In the genomic region with DNA sequence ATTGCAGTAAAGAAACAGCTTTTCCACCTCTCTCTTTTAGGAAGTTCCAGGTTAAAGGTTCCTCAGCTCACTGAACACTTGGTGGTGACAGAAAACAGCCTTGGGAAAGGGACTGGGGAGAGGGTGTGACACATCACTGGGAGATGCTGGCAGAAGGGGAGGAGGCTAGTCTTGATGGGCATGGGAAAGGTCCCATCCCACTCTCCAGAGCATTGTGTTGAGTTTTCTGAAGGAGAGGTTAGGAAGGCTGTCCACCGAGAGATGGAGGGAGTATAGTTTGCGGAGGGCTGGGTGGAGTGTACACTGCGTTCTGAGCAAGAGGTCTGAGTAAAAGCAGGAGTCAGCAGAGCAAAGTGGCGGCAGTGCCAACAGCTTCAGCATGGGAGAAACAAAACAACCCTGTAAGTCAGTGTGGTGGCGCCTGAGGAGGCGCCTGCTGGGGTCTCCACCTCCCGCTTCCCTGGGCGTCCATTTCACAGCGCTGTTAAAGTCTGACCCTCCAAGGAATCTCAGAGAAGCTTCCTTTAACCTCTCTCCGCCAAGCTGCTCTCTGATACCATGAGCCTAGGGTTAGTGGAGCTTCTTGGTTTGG, we compare ENCODE assay signal across 15 mouse cellular contexts. TPM values are rescaled to one million over a fixed set of nuclear protein-coding genes. Genes with fewer than 3 reads are reported as not detected.
A peak's percentile ranks its signal among the peaks of the same experiment; 100 is the strongest.
DNase-seq lines count a peak whose midpoint lies in the region; ATAC-seq and TF ChIP-seq lines count a peak whose summit lies in the region.
"Had no signal": no experiment of that assay in that cellular context is flagged by ENCODE, and none has a peak within 500 bp of the region (broad histone marks: within the 10 kb centered on the region; RNA-seq: fewer than 3 reads in every experiment).

No protein-coding gene starts in this region.

- H3K27me3 ChIP-seq in kidney, postnatal 0 days (ENCODE audit: insufficient read depth, low read length), result no peaks in the 10 kb centered on the region
- H3K27me3 ChIP-seq in hindbrain, embryonic 13.5 days, result no peaks in the 10 kb centered on the region
- H3K27me3 ChIP-seq: liver, embryonic 12.5 days had no signal

- 0 out of 2 replicates have a peak overlapping the region, but pooled peaks have one; percentile 31 for H3K27ac ChIP-seq in kidney, postnatal 0 days
- peak overlapping the region; percentile 55 for H3K27ac ChIP-seq in hindbrain, embryonic 13.5 days
- H3K27ac ChIP-seq: left cerebral cortex, adult 2 months; liver, embryonic 12.5 days had no signal

- no peaks in the 10 kb centered on the region for H3K9me3 ChIP-seq in kidney, postnatal 0 days (replicated peaks; ENCODE audit: low read length)
- H3K9me3 ChIP-seq in hindbrain, embryonic 13.5 days, result no peaks in the 10 kb centered on the region
- H3K9me3 ChIP-seq: liver, embryonic 12.5 days had no signal

- no peak for TF ChIP-seq CTCF in kidney, postnatal 0 days (IDR thresholded peaks at IDR 0.05; ENCODE audit: low read depth)

- intact Hi-C loops in left cerebral cortex, postnatal 25 days (cut with DNase I), result no loop called here

- H3K9ac ChIP-seq in kidney, postnatal 0 days (ENCODE audit: low read depth, low read length), result no peak overlapping the region
- H3K9ac ChIP-seq in hindbrain, embryonic 13.5 days, result no peak overlapping the region
- H3K9ac ChIP-seq: liver, embryonic 12.5 days had no signal

- WGBS in kidney, postnatal 0 days, result 56% methylated on average over 10 of the region's 10 CpGs
- 43% methylated on average over 10 of the region's 10 CpGs for WGBS in hindbrain, embryonic 13.5 days

- H3K4me1 ChIP-seq in kidney, postnatal 0 days (replicated peaks; ENCODE audit: insufficient read depth, low read length), result 0 out of 2 replicates have a peak, but pooled peaks cover 13% of the 10 kb centered on the region
- H3K4me1 ChIP-seq in hindbrain, embryonic 13.5 days (replicated peaks), result peaks cover 47% of the 10 kb centered on the region

- H3K36me3 ChIP-seq in kidney, postnatal 0 days (ENCODE audit: insufficient read depth, low read length), result peaks cover 35% of the 10 kb centered on the region
- H3K36me3 ChIP-seq in hindbrain, embryonic 13.5 days, result peaks cover 58% of the 10 kb centered on the region

- DNase-seq in cerebellum, postnatal 25 days, result peak; percentile 20 to 28
- DNase-seq in cerebellum, adult 8-10 months, result no peak
- DNase-seq in kidney, postnatal 0 days (ENCODE audit: low spot score), result no peak
- no peak for DNase-seq in kidney, postnatal 14 days
- peak; percentile 37 for DNase-seq in adipocyte (ENCODE audit: low spot score)
- DNase-seq in right cerebral cortex, adult 18-20 months, result no peak
- DNase-seq in left cerebral cortex, postnatal 25 days (ENCODE audit: low spot score in 2 of 2), result no peak
- DNase-seq: cerebellum, adult 9-10 months; heart, postnatal 36 days; thymus, postnatal 14 days had no signal

- no peak overlapping the region for H3K4me3 ChIP-seq in kidney, postnatal 0 days (replicated peaks; ENCODE audit: low read depth, low read length)
- no peak overlapping the region for H3K4me3 ChIP-seq in hindbrain, embryonic 13.5 days
- H3K4me3 ChIP-seq: left cerebral cortex, adult 2 months; liver, embryonic 12.5 days; myocyte had no signal

- no peak for ATAC-seq in kidney, postnatal 0 days (replicated peaks; ENCODE audit: low FRiP score, low read depth)
- ATAC-seq in hindbrain, embryonic 13.5 days (ENCODE audit: low FRiP score), result no peak
- ATAC-seq: liver, embryonic 12.5 days had no signal

- H3K4me2 ChIP-seq in kidney, postnatal 0 days (ENCODE audit: low read length), result no peak overlapping the region
- no peak overlapping the region for H3K4me2 ChIP-seq in hindbrain, embryonic 13.5 days
- H3K4me2 ChIP-seq: liver, embryonic 12.5 days had no signal

RNA-seq across cellular contexts. Expression of a gene that starts 12.7 kb away (rescaled TPM):
- 0.13 and 0.23 TPM in 2 replicates for polyA plus RNA-seq in kidney, postnatal 0 days (2015; fragmentation: Nextera tagmentation; extraction: Ambion mirVana)
- 0.38 and 0.53 TPM in 2 replicates for polyA plus RNA-seq in hindbrain, embryonic 13.5 days (2015; fragmentation: Nextera tagmentation; extraction: Ambion mirVana)
- total RNA-seq in left cerebral cortex, postnatal 25 days (2021), result under 1 TPM; 0.25 to 0.32 TPM
- total RNA-seq: gastrocnemius, adult 8-10 months had no signal

Comparison
In these comparisons a context has a peak if more than half of its experiments do, and no peak if none do; other contexts are left out.
1. DNase-seq: peak in cerebellum, postnatal 25 days (2 of 2) and adipocyte (single experiment); none in cerebellum, adult 8-10 months (single experiment), kidney, postnatal 0 days (single experiment), kidney, postnatal 14 days (single experiment), right cerebral cortex, adult 18-20 months (single experiment) and left cerebral cortex, postnatal 25 days (0 of 2).